Comparison of ENCODE assay signal across 9 mouse cellular contexts in the genomic region with DNA sequence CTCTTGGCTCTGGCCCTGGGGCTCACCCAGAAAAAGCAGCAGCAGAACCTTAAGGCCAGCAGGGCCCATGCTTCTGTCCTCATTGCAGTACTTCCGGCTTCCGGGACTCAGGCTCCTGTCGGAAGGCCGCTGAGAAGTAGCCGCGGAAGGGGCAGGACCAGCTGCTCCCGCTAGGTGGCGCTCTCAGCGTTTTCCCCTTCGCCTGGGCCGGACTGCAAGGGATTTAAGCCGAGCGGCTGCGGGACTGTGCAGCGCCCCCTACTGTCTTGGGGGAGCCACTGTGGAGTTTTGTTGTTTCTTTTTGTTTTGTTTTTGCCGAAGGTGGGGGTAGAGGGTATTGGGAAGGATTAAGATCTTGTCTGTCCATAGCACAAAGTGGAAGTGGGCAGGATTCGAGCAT. TPM values are rescaled to one million over a fixed set of nuclear protein-coding genes. Genes with fewer than 3 reads are reported as not detected.
DNase-seq lines count a peak whose midpoint lies in the region; ATAC-seq and TF ChIP-seq lines count a peak whose summit lies in the region.
"Had no signal": no experiment of that assay in that cellular context is flagged by ENCODE, and none has a peak within 500 bp of the region (broad histone marks: within the 10 kb centered on the region; RNA-seq: fewer than 3 reads in every experiment).

A gene (minus strand): TSS at position 69 of the 400 bp plus-strand sequence.

- H3K9ac ChIP-seq in midbrain, embryonic 14.5 days (replicated peaks; ENCODE audit: low read length), result no peak within 1 kb of the TSS

- 0 out of 2 replicates have a peak, but pooled peaks cover 3% of the 10 kb centered on the region for H3K9me3 ChIP-seq in heart, embryonic 10.5 days
- no peaks in the 10 kb centered on the region for H3K9me3 ChIP-seq in midbrain, embryonic 14.5 days (ENCODE audit: control insufficient read depth, low read length)

- H3K27ac ChIP-seq in heart, embryonic 10.5 days, result no peak within 1 kb of the TSS
- no peak within 1 kb of the TSS for H3K27ac ChIP-seq in thymus, adult 2 months (ENCODE audit: control insufficient read depth, insufficient read depth, low read length)
- H3K27ac ChIP-seq in midbrain, embryonic 14.5 days (replicated peaks; ENCODE audit: low read depth, low read length), result no peak within 1 kb of the TSS

- 0 out of 2 replicates have a peak, but pooled peaks have one; percentile 36 for TF ChIP-seq CTCF in thymus, adult 2 months (IDR thresholded peaks at IDR 0.05; ENCODE audit: borderline replicate concordance, control insufficient read depth, extremely low read depth, insufficient read depth, low read length, poor library complexity)
- TF ChIP-seq CTCF in lung, adult 2 months (IDR thresholded peaks at IDR 0.05; ENCODE audit: insufficient read depth, low read length), result no peak

- H3K27me3 ChIP-seq in heart, embryonic 10.5 days (ENCODE audit: insufficient read depth, poor library complexity, severe bottlenecking), result no peaks in the 10 kb centered on the region
- H3K27me3 ChIP-seq in thymus, adult 2 months (ENCODE audit: control insufficient read depth, insufficient read depth, low read length), result no peaks in the 10 kb centered on the region
- H3K27me3 ChIP-seq in midbrain, embryonic 14.5 days (ENCODE audit: control insufficient read depth, insufficient read depth, low read length), result no peaks in the 10 kb centered on the region

- ATAC-seq in midbrain, embryonic 14.5 days (ENCODE audit: low FRiP score, low TSS enrichment), result no peak

- DNase-seq in heart, adult 18-20 months, result peak; percentile 9
- no peak for DNase-seq in heart, embryonic 10.5 days (ENCODE audit: low spot score)
- no peak for DNase-seq in thymus, adult 2 months
- DNase-seq in thymus, adult 18-20 months, result no peak
- peak; percentile 35 for DNase-seq in lung, adult 2 months
- no peak for DNase-seq in ovary, postnatal 14 days (ENCODE audit: low spot score)
- DNase-seq in ovary, postnatal 10 days (ENCODE audit: low spot score), result no peak
- no peak for DNase-seq in midbrain, embryonic 14.5 days

- peaks cover 3% of the 10 kb centered on the region for H3K4me1 ChIP-seq in heart, embryonic 10.5 days
- H3K4me1 ChIP-seq in thymus, adult 2 months (replicated peaks; ENCODE audit: control insufficient read depth, insufficient read depth, low read length), result no peaks in the 10 kb centered on the region
- H3K4me1 ChIP-seq in lung, adult 2 months (ENCODE audit: control insufficient read depth, insufficient read depth, low read length), result no peaks in the 10 kb centered on the region; the same call in 1 of the 2 replicates
- no peaks in the 10 kb centered on the region for H3K4me1 ChIP-seq in midbrain, embryonic 14.5 days (ENCODE audit: control insufficient read depth, insufficient read depth, low read length)

- no peak for TF ChIP-seq POLR2A in thymus, adult 2 months (IDR thresholded peaks at IDR 0.05; ENCODE audit: control insufficient read depth, extremely low read depth, insufficient read depth, low read length, poor library complexity)
- no peak for TF ChIP-seq POLR2A in lung, adult 2 months (IDR thresholded peaks at IDR 0.05; ENCODE audit: borderline replicate concordance, extremely low read depth, low read depth, low read length)

- H3K4me3 ChIP-seq in heart, embryonic 10.5 days, result no peak within 1 kb of the TSS
- H3K4me3 ChIP-seq in thymus, adult 2 months (ENCODE audit: control insufficient read depth, insufficient read depth, low read length), result no peak within 1 kb of the TSS
- no peak within 1 kb of the TSS for H3K4me3 ChIP-seq in lung, adult 2 months (replicated peaks; ENCODE audit: extremely low read depth, low read depth, low read length)
- no peak within 1 kb of the TSS for H3K4me3 ChIP-seq in midbrain, embryonic 14.5 days (replicated peaks; ENCODE audit: low read depth, low read length)

- no peaks in the 10 kb centered on the region for H3K36me3 ChIP-seq in heart, embryonic 10.5 days
- H3K36me3 ChIP-seq in thymus, adult 2 months (ENCODE audit: control insufficient read depth, insufficient read depth, low read length), result no peaks in the 10 kb centered on the region
- H3K36me3 ChIP-seq in midbrain, embryonic 14.5 days (ENCODE audit: control insufficient read depth, insufficient read depth, low read length), result no peaks in the 10 kb centered on the region

- WGBS in heart, embryonic 10.5 days, result 69% methylated on average over 17 of the region's 17 CpGs
- 91% methylated on average over 17 of the region's 17 CpGs for WGBS in thymus, adult 2 months
- 83% methylated on average over 17 of the region's 17 CpGs for WGBS in lung, adult 2 months
- WGBS in midbrain, embryonic 14.5 days, result 80% methylated on average over 17 of the region's 17 CpGs

- no peak within 1 kb of the TSS for H3K4me2 ChIP-seq in midbrain, embryonic 14.5 days (ENCODE audit: low read length)

RNA-seq across cellular contexts. Expression of the gene that starts here (rescaled TPM):
- not detected for total RNA-seq in heart, adult 18-20 months (2021)
- not detected in 2 replicates for polyA plus RNA-seq in heart, embryonic 10.5 days (2016; fragmentation: Nextera tagmentation; extraction: Ambion mirVana)
- not detected in 2 replicates for polyA plus RNA-seq in thymus, adult 2 months (2012; rRNA removed)
- polyA plus RNA-seq in lung, adult 2 months (2012; rRNA removed), result not detected in 2 replicates
- not detected in 2 replicates for polyA plus RNA-seq in midbrain, embryonic 14.5 days (2014; fragmentation: Nextera tagmentation; extraction: Ambion mirVana)
- total RNA-seq: monocyte, adult 5-6 weeks had no signal

Comparison
In these comparisons a context has a peak if more than half of its experiments do, and no peak if none do; other contexts are left out.
1. Peak in DNase-seq in heart, adult 18-20 months; RNA of the gene not detected or under 1 TPM.
2. Peak in DNase-seq in lung, adult 2 months; RNA of the gene not detected or under 1 TPM.